Mouse (Mus musculus): Measurements from ENCODE around the gene Gm10392.

- TF ChIP-seq CTCF (IDR thresholded peaks at IDR 0.05; ENCODE audit: low read depth) (no peak), EP300 (IDR thresholded peaks at IDR 0.05; ENCODE audit: low read depth) (no peak)
Measured at GRCm38 (mm10) chr11:77497851-77498250, 21.1 kb downstream of the Gm10392 start.
